Mouse (Mus musculus): ENCODE measurements around the gene Stard7. TPM values are rescaled to one million over a fixed set of nuclear protein-coding genes. Genes with fewer than 3 reads are reported as not detected.

Gene Stard7
- 67.6 and 75.6 TPM in 2 replicates for total RNA-seq (2023)

DNA sequence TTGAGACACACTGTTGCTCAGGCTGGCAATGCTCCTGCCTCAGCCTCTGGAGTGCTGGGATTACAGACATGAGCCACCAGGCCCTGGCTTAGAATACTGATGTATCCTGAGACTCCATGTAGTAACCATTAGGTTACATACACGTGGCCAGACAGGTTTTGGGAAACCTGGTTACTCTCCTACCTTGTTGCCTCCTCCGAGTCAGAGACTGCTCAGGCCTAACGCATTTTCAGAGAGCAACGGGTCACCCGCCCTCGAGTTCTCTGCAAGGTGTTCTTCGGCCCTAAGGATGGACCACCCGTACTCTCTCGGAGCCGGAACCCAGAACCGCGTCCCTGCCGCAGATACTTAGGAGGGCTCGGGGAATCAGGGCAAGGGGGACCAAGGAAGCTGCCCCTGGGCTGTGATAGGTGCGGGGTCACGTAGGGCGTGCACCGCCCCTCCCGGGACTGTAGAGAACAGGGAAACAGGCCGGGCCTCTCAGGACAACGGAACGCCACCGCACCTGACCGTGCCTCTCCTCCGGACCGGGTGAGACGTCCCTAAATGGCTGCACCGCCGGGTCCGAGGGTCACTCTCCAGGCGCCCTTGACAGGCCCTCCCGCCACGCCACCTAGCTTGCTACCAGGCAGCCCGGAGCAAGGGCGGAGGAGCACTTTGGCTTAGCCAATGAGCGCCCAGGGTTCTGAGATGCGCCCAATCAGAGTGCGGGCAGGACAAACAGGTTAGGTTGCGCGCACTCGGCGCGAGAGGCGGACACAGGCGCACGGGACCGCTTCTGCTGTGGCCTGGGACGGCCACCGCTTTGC, at the start of gene Stard7:
Stard7 (plus strand) TSS at position 728 of the 809 bp plus-strand sequence.

DNA sequence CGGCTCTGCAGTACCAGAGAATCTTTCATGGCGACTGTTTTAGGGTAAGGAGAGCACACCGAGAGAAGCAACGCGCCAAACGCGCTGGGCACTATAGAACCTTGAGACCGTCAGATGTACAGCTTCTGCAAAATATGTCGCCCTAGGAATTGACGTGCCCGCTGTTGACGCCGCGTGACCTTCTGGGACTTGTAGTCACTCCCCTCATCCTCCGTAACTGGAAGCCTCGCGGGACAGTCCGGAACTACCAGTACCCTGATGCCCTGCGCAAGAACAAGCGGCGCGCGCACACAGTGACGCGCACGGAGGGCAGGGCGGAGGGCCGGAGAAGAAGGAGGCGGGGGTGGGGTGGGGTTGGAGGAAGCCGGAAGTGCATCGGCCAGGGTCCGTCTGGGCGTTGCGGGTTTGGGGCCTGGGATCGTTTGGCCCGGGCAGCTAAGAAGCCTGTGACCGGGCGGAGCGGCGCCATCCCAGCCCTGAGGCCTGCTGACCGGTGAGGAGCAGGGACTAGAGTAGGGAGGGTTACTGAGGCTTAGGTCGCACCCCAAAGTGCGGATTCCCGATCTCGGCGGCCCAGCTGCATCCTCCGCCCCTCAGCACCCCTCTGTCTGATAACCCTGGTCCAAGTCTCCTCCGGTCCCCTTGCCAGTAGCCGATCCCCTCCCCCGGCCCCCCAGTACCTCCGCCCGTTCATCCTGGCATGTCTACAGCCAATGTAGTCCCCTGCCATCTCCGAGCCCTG, 22.3 kb upstream of the Stard7 start, which contains the start of the genes Ciao1 and Tmem127:
Ciao1 (minus strand) TSS at position 225 of the 742 bp plus-strand sequence.
Tmem127 (plus strand) TSS at position 317 of the 742 bp plus-strand sequence.

DNA sequence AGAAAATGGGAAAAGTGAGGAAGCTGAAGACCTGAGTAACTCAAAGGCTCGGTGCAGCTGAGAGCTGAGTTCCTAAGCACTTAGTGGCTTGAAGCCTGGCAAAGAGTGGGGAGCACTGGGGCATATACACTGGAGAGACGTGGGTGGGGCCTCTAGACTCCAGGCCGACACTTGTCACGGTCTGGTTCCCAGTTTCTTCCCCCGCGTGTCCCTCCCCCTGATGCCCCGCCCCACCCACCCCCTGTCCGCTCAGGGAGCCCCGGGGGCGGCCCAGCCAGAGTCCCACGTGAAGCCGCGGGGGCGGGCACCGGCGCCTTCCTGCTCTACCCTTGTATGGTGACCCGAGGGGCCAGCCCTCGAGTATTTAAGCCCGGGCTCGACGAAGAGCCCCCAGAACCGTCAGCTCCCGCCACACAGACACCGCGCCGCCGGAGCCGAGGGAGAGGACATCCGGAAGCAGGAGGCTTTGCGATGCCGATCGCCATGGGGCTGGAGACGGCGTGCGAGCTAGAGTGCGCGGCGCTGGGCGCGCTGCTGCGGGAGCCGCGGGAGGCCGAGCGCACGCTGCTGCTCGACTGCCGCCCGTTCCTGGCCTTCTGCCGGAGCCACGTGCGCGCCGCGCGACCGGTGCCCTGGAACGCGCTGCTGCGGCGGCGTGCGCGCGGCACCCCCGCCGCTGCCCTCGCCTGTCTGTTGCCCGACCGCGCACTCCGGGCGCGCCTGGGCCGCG, 65.9 kb downstream of the Stard7 start, which contains the start of gene Dusp2:
Dusp2 (plus strand) TSS at position 393 of the 730 bp plus-strand sequence.

GRCm38 (mm10) chr2:127338416-127338815, 68.4 kb downstream of the Stard7 start, which contains the start of gene Astl:
TSS of gene Astl (plus strand) at chr2:127338639.

Other genes starting within 250 kb of the Stard7 start
- gene Blvra, start 199.6 kb upstream of the Stard7 start, total RNA-seq (2023), result 11.5 and 19.6 TPM in 2 replicates
- 36.7 and 44.3 TPM in 2 replicates for gene Ncaph, start 136.3 kb upstream of the Stard7 start, total RNA-seq (2023)
- gene Itpripl1, start 126.8 kb upstream of the Stard7 start, total RNA-seq (2023), result 14.0 and 15.1 TPM in 2 replicates
- gene 1810024B03Rik, start 61.9 kb upstream of the Stard7 start, total RNA-seq (2023), result 0.43 and 0.51 TPM in 2 replicates
- gene Snrnp200, start 61.8 kb upstream of the Stard7 start, total RNA-seq (2023), result 108 and 146 TPM in 2 replicates
- gene Ciao1, start 22.4 kb upstream of the Stard7 start, total RNA-seq (2023), result 24.8 and 30.9 TPM in 2 replicates
- 80.8 and 87.3 TPM in 2 replicates for gene Tmem127, start 22.3 kb upstream of the Stard7 start, total RNA-seq (2023)
- gene Dusp2, start 65.9 kb downstream of the Stard7 start, total RNA-seq (2023), result 61.8 and 67.6 TPM in 2 replicates
- not detected in 2 replicates for gene Astl, start 68.4 kb downstream of the Stard7 start, total RNA-seq (2023)
- gene Adra2b, start 93.0 kb downstream of the Stard7 start, total RNA-seq (2023), result not detected in 2 replicates
- not detected in 2 replicates for gene Gpat2, start 155.0 kb downstream of the Stard7 start, total RNA-seq (2023)
- gene Fahd2a, start 174.3 kb downstream of the Stard7 start, total RNA-seq (2023), result 5.1 and 5.6 TPM in 2 replicates

Data from neutrophil, adult 65 days (primary cell).